Mouse (Mus musculus) cerebellum, postnatal 36 days (tissue): ENCODE data around the gene Mrpl23.
A peak's percentile ranks its signal among the peaks of the same experiment; 100 is the strongest.

ENCODE experiments used
- DNase-seq, 2 experiments: peaks; one replicate each; pipeline ENCODE4 v3.0.0; 2021 to 2022; ENCODE audit warnings: mixed read lengths in 2 of 2

Gene Mrpl23

DNA sequence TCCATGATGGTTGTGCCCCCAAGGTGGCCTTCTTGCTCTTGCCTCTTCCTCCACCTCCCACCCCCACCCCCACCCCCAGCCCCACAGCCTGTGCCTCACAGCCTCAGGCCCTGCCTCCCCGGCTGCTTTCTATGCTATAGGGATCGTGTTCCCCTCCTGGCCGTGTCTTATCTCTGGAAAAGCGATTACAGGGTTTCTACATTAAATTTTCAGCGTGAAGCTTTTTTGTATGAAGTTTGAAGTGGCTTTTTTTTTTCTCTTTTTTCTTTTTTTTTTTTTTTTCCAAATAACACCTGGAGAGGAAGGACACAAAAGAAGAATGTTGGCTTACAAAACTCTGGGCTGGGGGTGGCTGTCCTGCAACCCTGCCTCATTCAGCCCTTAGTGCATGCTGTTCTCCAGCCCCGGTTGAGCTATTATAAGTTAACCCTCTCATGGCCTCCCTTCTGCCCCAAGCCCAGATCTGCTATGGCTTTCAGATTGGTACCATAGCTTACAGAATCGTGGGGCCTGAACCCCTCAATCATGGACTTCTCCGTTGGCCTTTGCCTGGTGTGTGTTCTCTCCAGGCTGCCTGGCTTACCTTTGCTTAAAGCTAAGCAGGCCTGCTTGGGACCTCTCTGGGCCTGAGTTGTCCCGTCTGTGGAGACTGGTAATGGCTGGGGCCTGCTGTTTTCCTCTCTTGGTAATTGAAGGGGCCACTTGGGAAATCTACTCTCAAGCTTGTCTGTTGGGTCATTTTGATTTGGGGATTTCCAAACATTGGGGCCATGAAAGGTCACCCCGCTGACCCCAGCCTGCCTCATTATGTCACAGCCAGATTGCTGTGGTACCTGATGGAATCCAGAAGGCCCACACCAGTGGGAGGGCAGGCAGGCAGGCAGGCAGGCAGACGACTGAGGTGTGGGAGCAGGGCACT lies 21.2 kb downstream of the Mrpl23 start:
- no peak for DNase-seq

DNA sequence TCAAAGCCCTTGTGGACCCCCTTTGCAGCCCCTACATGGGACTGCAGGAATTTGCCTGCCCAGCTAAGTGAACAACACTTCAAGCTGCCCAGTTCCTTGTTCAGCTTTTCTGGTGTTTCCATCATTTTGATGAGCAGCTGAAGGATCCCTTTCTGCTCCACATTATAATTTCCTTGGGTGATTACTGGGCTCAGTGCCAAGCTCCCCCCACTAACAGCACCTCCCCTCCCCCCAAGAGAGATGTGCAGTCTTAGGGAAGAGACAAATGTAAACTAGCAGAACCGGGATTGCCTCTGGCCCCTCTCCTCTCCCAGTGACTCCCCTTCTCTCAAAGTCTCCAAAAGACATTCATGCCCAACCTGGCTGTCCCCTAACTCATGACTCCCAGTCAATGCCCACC lies 22.1 kb downstream of the Mrpl23 start:
- no peak for DNase-seq

DNA sequence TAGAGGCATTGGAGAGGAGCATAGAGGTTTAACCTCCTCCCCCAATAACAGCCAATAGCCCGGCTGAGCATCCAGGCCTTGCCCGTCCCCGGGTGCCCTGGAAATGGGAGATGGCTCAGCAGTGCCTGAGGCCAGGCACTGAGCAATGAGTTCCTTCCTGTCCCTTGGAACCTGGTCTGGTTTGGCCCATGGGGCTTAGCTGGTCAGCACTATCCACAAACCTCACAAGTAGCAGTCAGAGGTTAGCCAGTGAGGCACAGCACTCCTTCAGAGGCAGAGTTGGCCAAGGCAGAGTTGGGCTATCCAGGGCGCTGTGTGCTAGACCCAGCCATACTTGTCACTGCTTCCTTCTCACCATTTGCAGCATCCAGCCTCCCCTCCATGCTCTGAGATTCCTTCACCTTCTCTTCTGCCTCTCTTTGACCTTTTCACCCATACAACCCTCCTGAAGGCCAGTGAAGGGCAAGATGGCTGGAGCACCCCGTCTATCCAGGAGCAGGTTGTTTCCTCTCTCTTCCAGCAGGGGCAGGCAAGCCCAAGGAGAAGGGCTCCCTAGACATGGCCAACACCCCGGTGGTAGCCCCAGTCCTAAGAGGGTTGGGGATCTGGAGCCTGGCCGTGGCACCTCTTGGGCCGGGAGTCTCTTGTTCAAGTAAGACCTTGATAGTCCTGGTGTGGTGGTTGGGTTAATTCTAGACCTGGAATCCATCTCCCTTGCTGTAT lies 23.0 kb downstream of the Mrpl23 start:
- no peak for DNase-seq

DNA sequence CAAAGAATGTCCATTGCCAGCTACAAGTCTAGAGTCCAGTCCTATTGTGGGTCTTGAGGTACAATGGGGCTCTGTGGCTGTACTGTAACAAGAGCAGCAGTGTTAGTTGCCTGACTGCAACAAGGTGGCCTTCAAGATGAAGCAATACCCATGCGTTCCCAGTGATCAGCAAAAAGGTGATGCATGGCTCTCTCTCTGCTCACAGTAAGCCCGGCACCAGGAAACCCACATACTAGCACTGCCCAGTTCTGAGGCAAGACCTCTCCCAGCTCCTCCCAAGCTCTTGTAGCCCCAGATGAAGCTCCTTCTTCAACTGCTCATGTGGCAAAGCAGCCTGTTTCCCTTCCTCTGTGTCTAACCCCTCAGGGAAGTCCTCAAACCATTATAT lies 23.6 kb downstream of the Mrpl23 start:
- no peak for DNase-seq

GRCm38 (mm10) chr7:142557696-142558095 lies 25.2 kb downstream of the Mrpl23 start:
- DNase-seq, result no peak

DNA sequence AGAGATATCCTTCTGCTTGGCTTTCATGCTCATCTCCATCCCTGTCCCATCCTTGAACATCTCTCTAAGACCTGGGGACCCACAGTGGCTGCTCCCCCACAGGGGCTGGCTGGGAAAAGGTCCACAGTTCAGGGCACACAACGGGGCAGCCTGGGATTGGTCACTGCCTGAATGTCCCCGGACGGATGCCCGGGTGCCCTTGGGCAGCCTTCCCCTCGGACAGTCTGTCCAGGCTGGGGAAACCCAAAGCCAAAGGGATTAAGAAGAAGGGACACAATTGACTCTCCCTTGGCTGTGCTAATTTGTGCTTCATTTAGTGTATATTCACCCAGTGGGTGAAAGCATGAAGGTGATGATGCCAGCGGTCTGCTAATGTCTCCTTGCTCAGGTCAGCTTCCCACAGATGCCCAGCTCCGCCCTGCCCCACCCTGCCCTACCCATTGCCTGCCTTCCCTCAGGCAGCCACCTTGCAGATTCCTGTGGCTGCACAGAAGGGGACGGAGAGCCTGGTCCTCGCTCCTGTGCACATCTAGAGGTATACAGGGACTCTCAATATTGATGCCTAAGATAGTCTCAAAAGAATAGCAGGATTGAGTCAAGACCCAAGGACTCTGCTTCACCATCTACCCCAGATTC lies 26.1 kb downstream of the Mrpl23 start:
- no peak for DNase-seq

DNA sequence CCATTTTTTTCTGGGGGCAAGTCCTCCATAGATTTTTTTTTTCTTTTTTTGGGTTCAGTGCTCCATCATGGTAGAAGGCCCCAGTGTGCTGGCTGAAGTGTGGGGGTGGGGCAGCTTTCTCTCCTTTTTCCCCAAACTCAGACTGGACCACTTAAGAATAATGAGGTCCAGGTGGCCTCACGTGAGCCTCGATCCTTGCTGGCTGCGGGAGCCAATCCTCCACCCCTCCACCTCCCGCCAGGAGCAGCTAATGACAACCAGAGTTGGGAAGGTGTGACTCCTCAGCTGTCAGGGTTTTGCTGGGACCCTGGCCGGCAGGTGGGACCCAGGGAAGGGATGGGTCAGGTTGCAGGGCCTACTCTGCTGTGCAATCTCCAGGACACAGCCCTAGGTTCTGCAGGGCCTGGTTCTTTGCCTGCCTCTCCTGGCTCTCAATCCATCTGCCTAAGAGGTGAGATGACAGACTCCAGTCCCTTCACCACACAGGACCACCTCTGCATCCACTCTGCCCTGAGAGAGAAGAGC lies 27.2 kb downstream of the Mrpl23 start:
- DNase-seq, result no peak

DNA sequence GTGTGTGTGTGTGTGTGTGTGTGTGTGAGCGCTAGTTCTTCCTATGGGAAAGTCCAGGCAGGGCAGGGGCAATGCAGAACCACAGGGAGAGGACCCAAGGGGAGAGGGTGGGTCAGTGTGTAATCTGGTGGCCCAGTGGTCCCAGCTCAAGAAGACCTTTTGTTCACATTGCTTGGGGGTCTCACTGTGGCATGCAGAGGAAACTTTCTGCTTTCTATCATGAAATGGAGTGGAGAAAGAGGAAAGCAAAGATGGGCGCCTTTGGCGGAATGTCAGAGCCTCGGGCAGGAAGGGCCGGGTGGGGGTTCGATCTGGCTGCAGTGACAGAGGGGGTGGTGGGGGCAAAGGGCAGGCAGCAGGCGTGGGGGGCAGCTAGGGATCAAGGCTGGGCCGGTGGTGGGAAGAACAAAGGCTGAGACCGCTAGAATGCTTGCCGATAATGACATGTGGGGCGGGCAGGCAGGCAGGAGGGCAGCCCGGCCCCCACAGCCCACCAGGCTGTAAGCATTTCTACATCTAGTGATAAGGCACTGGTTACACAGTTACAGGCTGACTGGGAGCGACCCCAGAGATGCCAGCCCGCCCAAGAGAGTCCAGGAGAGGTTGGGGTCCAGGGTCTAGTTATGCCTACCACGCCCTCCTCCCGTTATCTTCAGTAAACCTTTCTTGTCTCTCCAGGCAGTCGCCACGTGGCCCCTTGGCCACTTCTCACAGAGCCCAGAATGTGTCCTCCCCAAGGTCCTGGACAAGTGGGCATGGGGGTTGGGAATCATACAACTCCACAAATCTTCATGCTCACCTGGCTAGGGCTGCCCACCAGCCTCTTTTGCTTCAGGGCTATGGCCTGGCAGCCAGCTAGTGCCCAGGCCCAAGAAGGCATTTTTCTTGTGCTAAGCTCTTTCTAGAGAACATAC lies 28.7 kb downstream of the Mrpl23 start:
- DNase-seq, result no peak

DNA sequence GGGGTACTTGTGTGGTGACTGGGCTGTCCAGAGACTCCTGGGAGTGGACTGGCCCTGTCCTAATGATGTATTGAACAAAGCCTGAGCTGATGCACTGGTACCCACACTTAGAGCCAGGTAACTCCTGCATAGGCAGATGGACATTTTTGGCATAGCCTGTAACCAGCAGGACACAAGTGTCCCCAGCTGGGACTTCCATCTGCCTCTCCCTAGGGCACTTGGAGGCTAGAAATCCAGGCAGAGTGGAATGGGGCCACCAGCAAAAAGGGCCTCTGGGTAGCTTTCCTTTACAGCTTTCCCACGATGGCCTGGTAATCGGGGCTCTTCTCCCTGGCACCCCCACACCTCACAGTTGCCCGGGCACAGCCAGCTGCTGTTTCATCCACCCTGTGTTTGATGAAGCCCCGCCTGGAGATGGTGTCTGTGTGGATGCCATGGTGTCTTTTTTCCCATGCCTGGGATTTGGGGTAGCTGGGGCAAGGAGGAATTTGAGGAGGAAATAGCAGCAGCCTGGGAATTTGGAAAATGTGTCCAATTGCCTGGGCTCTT lies 29.4 kb downstream of the Mrpl23 start:
- peak; percentile 89 to 97 for DNase-seq

- peak; percentile 33 to 41 for DNase-seq
Measured at GRCm38 (mm10) chr7:142563168-142563567, 30.7 kb downstream of the Mrpl23 start.

GRCm38 (mm10) chr7:142564955-142565643 lies 32.6 kb downstream of the Mrpl23 start:
- no peak for DNase-seq

DNA sequence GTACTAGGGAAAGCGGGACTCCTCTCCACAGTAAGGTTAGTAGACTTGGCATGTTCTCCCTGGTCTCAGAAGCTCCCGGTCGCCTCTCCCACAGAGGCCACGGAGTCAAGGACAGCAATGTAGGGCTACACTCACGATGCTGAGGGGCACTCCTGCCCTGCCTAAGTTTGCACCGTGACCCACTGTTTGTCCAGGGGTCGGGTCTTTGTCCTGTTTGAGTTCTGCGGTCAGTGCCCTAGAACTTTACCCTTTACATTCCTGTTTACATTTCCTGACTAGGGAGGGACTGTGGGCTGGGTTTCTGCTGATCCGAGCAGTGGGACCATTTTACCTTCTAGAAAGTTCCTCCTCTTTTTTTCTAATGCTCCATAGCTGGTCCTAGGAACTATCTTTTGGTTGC lies 34.0 kb downstream of the Mrpl23 start:
- no peak for DNase-seq

DNA sequence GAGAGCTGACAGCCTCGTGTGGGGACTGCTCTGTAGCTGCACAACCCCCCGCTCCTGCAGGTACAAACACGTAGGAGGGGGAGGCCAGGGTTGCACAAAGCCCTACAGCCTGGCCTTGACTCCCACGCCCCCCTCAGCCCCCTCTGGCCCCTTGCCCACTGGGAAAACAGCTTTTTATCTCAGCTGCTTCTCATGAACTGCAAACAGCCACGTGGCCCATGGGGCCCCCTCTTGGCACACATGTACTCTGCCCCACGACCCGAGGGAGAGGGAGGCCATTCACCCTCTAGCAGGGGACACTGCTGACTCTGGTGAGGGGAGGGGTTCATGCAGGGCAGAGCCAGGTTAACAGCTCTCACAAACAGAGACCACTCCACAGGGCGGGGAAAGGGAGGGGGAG lies 36.5 kb downstream of the Mrpl23 start:
- DNase-seq, result no peak

GRCm38 (mm10) chr7:142570565-142570964 lies 38.1 kb downstream of the Mrpl23 start:
- no peak for DNase-seq

GRCm38 (mm10) chr7:142571458-142572220 lies 39.2 kb downstream of the Mrpl23 start:
- DNase-seq, result no peak

GRCm38 (mm10) chr7:142572343-142572742 lies 39.9 kb downstream of the Mrpl23 start:
- no peak for DNase-seq

DNA sequence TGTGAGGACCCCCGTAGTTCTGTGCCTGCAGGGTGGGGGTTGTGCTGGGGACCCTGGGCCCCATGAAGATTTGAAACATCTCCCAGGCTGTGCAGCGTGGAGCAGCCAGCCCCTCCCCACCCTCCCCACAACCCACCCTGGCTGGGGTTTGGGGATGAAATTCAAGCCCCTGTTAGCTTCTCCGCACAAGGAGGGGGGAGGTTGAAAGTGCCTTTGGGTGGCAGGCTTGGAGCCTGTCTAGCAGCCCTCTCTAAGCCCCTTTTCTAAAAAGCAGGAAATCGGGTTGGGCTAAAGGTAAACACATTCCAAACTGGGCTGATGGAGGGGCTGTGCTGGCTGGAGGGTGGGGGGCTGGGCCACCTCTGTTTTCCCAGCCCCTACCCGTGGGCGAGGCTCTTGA lies 40.5 kb downstream of the Mrpl23 start:
- DNase-seq, result no peak

DNA sequence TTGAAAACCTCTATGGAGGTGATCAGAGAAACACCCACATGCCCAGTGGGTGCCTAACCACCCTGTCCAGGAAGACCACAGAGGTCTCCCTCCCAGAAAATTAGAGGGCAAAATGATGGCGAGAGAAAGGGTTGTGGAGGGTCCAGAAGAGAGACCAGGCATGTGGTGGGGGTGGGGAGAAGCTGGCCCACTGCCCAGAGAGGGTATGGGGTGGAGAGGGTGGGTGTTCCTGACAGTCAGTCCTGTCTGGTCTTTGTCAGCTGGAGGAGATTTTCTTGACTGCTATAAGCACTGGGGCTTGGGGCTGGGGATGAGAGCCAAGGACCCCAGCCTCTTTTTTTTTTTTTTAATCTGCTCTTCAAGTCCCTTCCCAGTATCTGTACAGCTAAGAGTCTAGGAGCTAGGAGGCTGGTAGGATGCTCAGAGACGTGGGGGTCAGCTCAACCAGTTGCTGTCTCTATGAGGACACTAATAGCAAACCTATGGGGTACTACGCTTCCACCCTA lies 41.7 kb downstream of the Mrpl23 start:
- DNase-seq, result no peak

DNA sequence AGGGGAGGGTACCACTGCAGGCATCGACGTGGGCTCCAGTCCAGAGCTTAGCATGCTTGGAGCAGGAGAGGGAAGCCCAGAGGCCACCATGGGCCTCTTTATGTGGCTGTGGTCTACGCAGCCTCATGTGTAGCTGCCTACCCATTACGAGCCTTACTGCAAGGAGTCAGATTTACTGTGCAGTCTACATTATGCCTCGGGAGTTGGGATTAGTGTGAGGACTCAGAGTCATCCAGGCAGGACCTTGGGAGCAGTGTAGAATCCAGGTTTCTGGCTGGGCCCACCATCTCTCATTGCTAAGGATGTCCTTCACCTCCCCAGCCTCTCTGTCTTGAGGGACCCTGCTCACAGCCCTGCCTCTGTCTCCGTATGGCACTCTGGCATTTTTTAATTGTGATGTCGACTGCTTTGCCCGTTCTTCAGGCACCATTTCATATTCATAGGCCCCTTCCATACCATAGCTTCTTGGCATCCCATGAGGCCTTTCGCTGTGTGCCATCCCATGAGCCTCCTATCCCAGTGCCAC lies 42.4 kb downstream of the Mrpl23 start:
- DNase-seq, result no peak

- no peak for DNase-seq
Measured at GRCm38 (mm10) chr7:142575491-142575890, 43.0 kb downstream of the Mrpl23 start.
